Mouse (Mus musculus): Measurements from ENCODE around the gene Pet117. TPM values are rescaled to one million over a fixed set of nuclear protein-coding genes. Genes with fewer than 3 reads are reported as not detected.

Pet117 gene
- polyA plus RNA-seq (2017; shearing (Covaris generic)) = 4.1 TPM

GRCm38 (mm10) chr2:144368400-144369019, at the start of gene Pet117, which contains the start of gene Kat14:
TSS of gene Pet117 (plus strand) at chr2:144368996.
TSS of gene Kat14 (plus strand) at chr2:144368983.

DNA sequence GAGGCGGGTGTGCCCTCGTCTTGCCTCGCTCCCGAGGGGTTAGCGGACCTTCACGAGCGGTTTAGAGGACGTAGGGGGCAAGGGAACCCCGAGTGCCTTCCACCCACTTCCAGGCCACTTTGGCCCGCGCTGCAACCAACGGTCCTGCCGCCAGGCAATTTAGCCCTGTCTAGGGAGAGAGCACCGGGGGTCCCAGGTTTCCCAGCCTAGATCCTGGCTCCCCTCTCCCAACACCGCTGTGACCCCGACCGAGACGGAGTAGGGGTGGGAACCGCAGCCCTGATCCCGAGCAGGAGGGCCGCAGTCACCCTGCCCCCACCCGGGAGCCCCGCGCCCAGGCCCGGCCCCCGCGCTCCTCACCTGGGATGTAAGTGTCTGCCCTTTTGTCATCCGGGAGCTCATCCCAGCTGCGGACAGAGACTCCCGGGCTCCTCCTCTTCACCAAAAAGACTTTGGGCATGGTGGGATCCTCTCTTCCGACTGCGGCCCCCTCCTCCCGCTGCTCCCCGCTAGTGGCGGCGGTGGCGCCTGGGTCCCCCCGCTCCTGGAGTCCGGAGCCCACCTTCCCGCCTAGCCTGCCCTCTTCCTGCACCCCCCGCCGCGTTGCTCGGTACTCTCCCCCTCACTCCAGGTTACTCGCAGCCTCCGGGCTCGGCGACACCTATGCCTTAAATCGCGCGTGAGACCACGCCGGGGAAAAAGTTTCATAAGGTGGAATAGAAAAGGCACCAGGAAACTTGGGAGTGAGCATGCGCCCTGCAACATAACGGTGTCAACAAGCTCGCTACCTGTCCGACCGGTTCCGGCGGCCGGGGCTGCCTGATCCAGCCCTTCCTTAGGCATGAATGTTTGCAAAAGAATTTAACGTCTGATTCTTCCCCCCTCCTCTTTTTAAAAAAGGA, 37.1 kb upstream of the Pet117 start, which contains the start of gene Ovol2:
Ovol2 (minus strand) TSS at position 746 of the 902 bp plus-strand sequence.

Other genes starting within 250 kb of the Pet117 start
- 11.2 TPM for gene Mgme1, start 98.3 kb upstream of the Pet117 start, polyA plus RNA-seq (2017; shearing (Covaris generic))
- gene Snx5, start 98.1 kb upstream of the Pet117 start, polyA plus RNA-seq (2017; shearing (Covaris generic)) = 62.5 TPM
- not detected for gene Ovol2, start 36.9 kb upstream of the Pet117 start, polyA plus RNA-seq (2017; shearing (Covaris generic))
- 19.6 TPM for gene Kat14, start within 50 bp of the Pet117 start, polyA plus RNA-seq (2017; shearing (Covaris generic))
- 0.49 TPM for gene Dzank1, start 158.4 kb downstream of the Pet117 start, polyA plus RNA-seq (2017; shearing (Covaris generic))
- 42.2 TPM for gene Polr3f, start 158.7 kb downstream of the Pet117 start, polyA plus RNA-seq (2017; shearing (Covaris generic))
- 14.5 TPM for gene Rbbp9, start 181.9 kb downstream of the Pet117 start, polyA plus RNA-seq (2017; shearing (Covaris generic))
- 114 TPM for gene Sec23b, start 187.2 kb downstream of the Pet117 start, polyA plus RNA-seq (2017; shearing (Covaris generic))
- gene Smim26, start 225.1 kb downstream of the Pet117 start, polyA plus RNA-seq (2017; shearing (Covaris generic)) = 26.8 TPM
- gene Dtd1, start 230.9 kb downstream of the Pet117 start, polyA plus RNA-seq (2017; shearing (Covaris generic)) = 78.5 TPM

All from inflammation-experienced regulatory T-cells, adult 16 weeks (primary cell).